Mouse (Mus musculus) liver, embryonic 14.5 days (tissue): ENCODE measurements around the gene A730009L09Rik. TPM values are rescaled to one million over a fixed set of nuclear protein-coding genes. Genes with fewer than 3 reads are reported as not detected.

Source experiments
- ATAC-seq: fragments of 200-750 bp; cut with Nextera tagmentation; 2 replicates; pipeline ENCODE4 v1.8.0; 2017; ENCODE audit warnings: moderate number of reproducible peaks, mild to moderate bottlenecking, moderate library complexity; ENCODE audit not compliant: insufficient read depth
- DNase-seq, 3 experiments: peaks; one replicate each; pipeline ENCODE4 v3.0.0-alpha.2; 2012 to 2013; ENCODE audit warnings: low read depth in 3 of 3, low spot score in 3 of 3
- H3K27ac ChIP-seq: fragments of 300-500 bp; sonication (generic); 2 replicates; pipeline ENCODE4 v1.5.1; 2014; ENCODE audit warnings: moderate library complexity, mild to moderate bottlenecking, control low read depth, inconsistent platforms
- H3K27me3 ChIP-seq: fragments of 300-500 bp; sonication (generic); 2 replicates; pipeline ENCODE4 v1.6.1; 2014; ENCODE audit warnings: mild to moderate bottlenecking, low read length, moderate library complexity; ENCODE audit not compliant: control insufficient read depth, insufficient read depth
- H3K36me3 ChIP-seq: fragments of 300-500 bp; sonication (generic); replicated peaks from 2 replicates; pipeline ENCODE4 v1.6.1; 2014; ENCODE audit warnings: low read depth; ENCODE audit not compliant: control insufficient read depth, insufficient read depth
- H3K4me1 ChIP-seq, 2 experiments: fragments of 200-500 bp in 1 of 2; fragments of 300-500 bp in 1 of 2; sonication (generic) in 1 of 2; replicated peaks; 2 replicates each; pipeline ENCODE4 v1.6.1; 2012 to 2014; ENCODE audit warnings: antibody characterized with exemption in 1 of 2, inconsistent platforms in 1 of 2, low read length in 1 of 2; ENCODE audit not compliant: control insufficient read depth in 2 of 2, insufficient read depth in 2 of 2
- H3K4me2 ChIP-seq: fragments of 300-500 bp; sonication (generic); 2 replicates; pipeline ENCODE4 v1.6.1; 2014; ENCODE audit warnings: low read depth, mild to moderate bottlenecking, control low read depth, moderate library complexity
- H3K4me3 ChIP-seq, 2 experiments: fragments of 200-500 bp in 1 of 2; fragments of 300-500 bp in 1 of 2; sonication (generic) in 1 of 2; 2 replicates each; pipeline ENCODE4 v1.5.1; 2012 to 2014; ENCODE audit warnings: low read depth in 2 of 2, low read length in 2 of 2, mild to moderate bottlenecking in 2 of 2, control low read depth in 1 of 2, inconsistent platforms in 1 of 2, moderate library complexity in 1 of 2; ENCODE audit not compliant: insufficient read depth in 1 of 2
- H3K9ac ChIP-seq: fragments of 300-500 bp; sonication (generic); replicated peaks from 2 replicates; pipeline ENCODE4 v1.6.1; 2014; ENCODE audit warnings: mild to moderate bottlenecking, control low read depth, moderate library complexity
- H3K9me3 ChIP-seq: fragments of 300-500 bp; sonication (generic); 2 replicates; pipeline ENCODE4 v1.6.1; 2016; ENCODE audit warnings: low read length, mixed read lengths; ENCODE audit not compliant: control insufficient read depth
- CTCF ChIP-seq: IDR thresholded peaks from 2 replicates; pipeline ENCODE4 v1.5.1; 2016; ENCODE audit warnings: antibody characterized with exemption, low read depth, control low read depth
- EP300 ChIP-seq: IDR thresholded peaks from 2 replicates; pipeline ENCODE4 v1.6.1; 2016; ENCODE audit warnings: antibody characterized with exemption, low read depth
- WGBS: fragments of 180-500 bp; shearing (Covaris S2); extraction: QIAGEN DNeasy Blood & Tissue Kit; methylation state at CpG from one replicate; pipeline ENCODE4 v1.1.7; 2014; ENCODE audit not compliant: insufficient replicate concordance; 5-methylcytosine and 5-hydroxymethylcytosine counted together
- polyA plus RNA-seq, 2 experiments: library from polyadenylated mRNA; depleted of rRNA in 1 of 2; stranded (reverse) in 1 of 2; unstranded in 1 of 2; fragments of >200 nt; fragmentation: Nextera tagmentation in 1 of 2; extraction: Ambion mirVana in 1 of 2; gene quantifications; 2 replicates each; pipeline versions ENCODE4 v1.2.1 to v1.2.3; 2012 to 2014

Gene A730009L09Rik
- polyA plus RNA-seq, 2 experiments = not detected

DNA sequence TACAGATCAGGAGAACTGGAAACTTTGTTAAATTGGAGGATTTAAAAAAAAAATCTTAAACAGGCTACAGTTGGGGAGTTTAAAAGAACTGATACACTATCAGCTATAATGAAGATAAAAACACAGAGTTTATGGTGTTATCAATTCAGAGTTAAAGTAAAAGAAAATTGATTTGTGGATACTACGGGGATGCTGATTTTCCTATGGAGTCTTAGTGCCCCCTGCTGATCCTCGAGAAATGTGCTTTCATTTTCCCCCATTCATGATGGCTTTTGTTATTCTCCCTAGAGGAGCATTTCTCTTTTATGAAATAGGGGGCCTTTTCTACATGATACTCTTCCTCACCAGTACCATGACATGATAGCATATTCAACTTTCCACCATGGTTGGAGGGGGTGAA lies 19.5 kb upstream of the A730009L09Rik start:
- DNase-seq (no peak), ATAC-seq (no peak)
- no peaks in the 10 kb centered on the region for H3K27me3 ChIP-seq
- no peak overlapping the region for H3K9ac ChIP-seq
- H3K9me3 ChIP-seq = no peaks in the 10 kb centered on the region
- no peak overlapping the region for H3K4me3 ChIP-seq
- H3K36me3 ChIP-seq = no peaks in the 10 kb centered on the region
- TF ChIP-seq EP300 (no peak), CTCF (no peak)
- no peaks in the 10 kb centered on the region for H3K4me1 ChIP-seq
- 41% methylated on average over 2 of the region's 2 CpGs for WGBS
- H3K4me2 ChIP-seq = no peak overlapping the region
- no peak overlapping the region for H3K27ac ChIP-seq

GRCm38 (mm10) chr16:84507681-84508080 lies 7.2 kb upstream of the A730009L09Rik start:
- H3K36me3 ChIP-seq = no peaks in the 10 kb centered on the region
- no peaks in the 10 kb centered on the region for H3K4me1 ChIP-seq
- WGBS = 47% methylated on average over 4 of the region's 4 CpGs
- no peak overlapping the region for H3K27ac ChIP-seq
- no peak overlapping the region for H3K4me3 ChIP-seq
- no peak overlapping the region for H3K9ac ChIP-seq
- ATAC-seq = no peak
- no peaks in the 10 kb centered on the region for H3K27me3 ChIP-seq
- no peaks in the 10 kb centered on the region for H3K9me3 ChIP-seq
- TF ChIP-seq CTCF = no peak
- TF ChIP-seq EP300 = no peak
- DNase-seq = no peak
- no peak overlapping the region for H3K4me2 ChIP-seq

DNA sequence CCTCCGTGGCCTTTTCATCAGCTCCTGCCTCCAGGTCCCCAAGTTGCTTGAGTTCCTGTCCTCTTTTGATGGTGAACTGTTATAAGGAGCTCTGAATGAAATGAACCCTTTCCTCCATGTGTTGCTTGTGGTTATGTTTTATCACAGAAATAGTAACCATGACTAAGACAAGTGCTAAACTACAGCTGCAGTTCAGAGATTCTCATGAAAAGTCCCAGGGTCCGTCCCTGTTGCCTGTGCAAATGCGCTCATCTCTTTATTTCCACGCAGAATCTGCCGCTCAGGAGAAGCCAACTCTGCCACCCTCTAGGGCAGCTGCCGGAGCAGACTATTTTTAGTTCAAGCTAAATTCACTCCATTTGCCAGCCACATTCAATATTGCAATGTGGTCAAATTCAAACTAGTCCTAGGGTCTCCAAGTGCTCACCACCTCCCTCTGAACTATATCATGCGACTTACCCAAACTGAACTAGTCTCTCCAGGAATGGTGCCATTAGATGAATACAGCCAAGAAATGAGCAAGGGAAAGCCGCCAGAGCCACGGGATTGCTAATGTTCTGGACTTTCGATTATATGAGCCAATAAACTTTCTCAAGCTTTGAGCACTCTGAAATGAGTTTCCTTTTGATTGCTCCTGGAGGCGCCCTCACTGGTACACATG lies 7.2 kb downstream of the A730009L09Rik start:
- H3K9ac ChIP-seq = no peak overlapping the region
- ATAC-seq = no peak
- no peaks in the 10 kb centered on the region for H3K4me1 ChIP-seq
- H3K9me3 ChIP-seq = no peaks in the 10 kb centered on the region
- WGBS = 73% methylated on average over 11 of the region's 11 CpGs
- no peak for TF ChIP-seq CTCF
- no peak for TF ChIP-seq EP300
- no peaks in the 10 kb centered on the region for H3K27me3 ChIP-seq
- H3K4me3 ChIP-seq = no peak overlapping the region
- no peaks in the 10 kb centered on the region for H3K36me3 ChIP-seq
- no peak overlapping the region for H3K27ac ChIP-seq
- H3K4me2 ChIP-seq = no peak overlapping the region
- no peak for DNase-seq

DNA sequence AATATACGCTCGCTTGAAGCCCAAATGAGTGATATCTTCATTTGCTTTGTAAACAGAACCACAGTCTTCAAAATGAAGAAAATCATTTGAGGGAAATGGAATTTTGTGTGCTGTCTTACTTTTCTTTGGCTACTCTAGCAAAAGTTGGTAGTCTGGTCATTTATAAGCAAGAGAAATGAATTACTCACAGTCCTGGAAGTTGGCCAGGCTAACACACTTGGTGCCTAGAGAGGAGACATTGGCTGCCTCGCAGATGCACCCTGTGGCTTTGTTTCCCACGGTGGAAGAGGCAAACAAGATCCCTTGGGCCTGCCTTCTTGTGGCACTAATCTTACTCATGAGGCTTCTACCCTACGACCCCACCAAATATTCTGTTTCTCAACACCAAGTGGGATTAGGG lies 8.1 kb downstream of the A730009L09Rik start:
- DNase-seq (no peak), ATAC-seq (no peak)
- no peaks in the 10 kb centered on the region for H3K36me3 ChIP-seq
- H3K4me3 ChIP-seq = no peak overlapping the region
- no peaks in the 10 kb centered on the region for H3K9me3 ChIP-seq
- 50% methylated on average over 5 of the region's 5 CpGs for WGBS
- no peaks in the 10 kb centered on the region for H3K4me1 ChIP-seq
- no peak overlapping the region for H3K27ac ChIP-seq
- no peak overlapping the region for H3K9ac ChIP-seq
- H3K27me3 ChIP-seq = no peaks in the 10 kb centered on the region
- no peak overlapping the region for H3K4me2 ChIP-seq
- TF ChIP-seq EP300 (no peak), CTCF (no peak)

GRCm38 (mm10) chr16:84527375-84527774 lies 12.5 kb downstream of the A730009L09Rik start:
- DNase-seq (no peak), ATAC-seq (no peak)
- Histone ChIP-seq H3K4me2 (no peak overlapping the region), H3K27me3 (no peaks in the 10 kb centered on the region), H3K4me3 (no peak overlapping the region), H3K27ac (no peak overlapping the region), H3K4me1 (no peaks in the 10 kb centered on the region), H3K9ac (no peak overlapping the region), H3K9me3 (no peaks in the 10 kb centered on the region), H3K36me3 (no peaks in the 10 kb centered on the region)
- TF ChIP-seq EP300 = no peak
- peak; percentile 29 for TF ChIP-seq CTCF
- WGBS = 35% methylated on average over 11 of the region's 11 CpGs
